Mouse (Mus musculus) neural tube, embryonic 14.5 days (tissue): ENCODE results near the gene Pgr15l. TPM values are rescaled to one million over a fixed set of nuclear protein-coding genes. Genes with fewer than 3 reads are reported as not detected.
A peak's percentile ranks its signal among the peaks of the same experiment; 100 is the strongest.

Experiments
- ATAC-seq: fragments of 200-750 bp; cut with Nextera tagmentation; 2 replicates; pipeline ENCODE4 v1.8.0; 2017; ENCODE audit warnings: low read depth, mild to moderate bottlenecking, moderate TSS enrichment, moderate library complexity
- H3K27ac ChIP-seq: fragments of 300-500 bp; sonication (generic); 2 replicates; pipeline ENCODE4 v1.5.1; 2014; ENCODE audit warnings: low read depth, mild to moderate bottlenecking, control low read depth, low read length, moderate library complexity, mixed read lengths
- H3K27me3 ChIP-seq: fragments of 300-500 bp; sonication (generic); 2 replicates; pipeline ENCODE4 v1.6.1; 2014; ENCODE audit warnings: low read length; ENCODE audit not compliant: control insufficient read depth, insufficient read depth
- H3K36me3 ChIP-seq: fragments of 300-500 bp; sonication (generic); 2 replicates; pipeline ENCODE4 v1.6.1; 2014; ENCODE audit warnings: low read length, mixed read lengths; ENCODE audit not compliant: control insufficient read depth, insufficient read depth
- H3K4me1 ChIP-seq: fragments of 300-500 bp; sonication (generic); 2 replicates; pipeline ENCODE4 v1.6.1; 2014; ENCODE audit warnings: low read length; ENCODE audit not compliant: control insufficient read depth, insufficient read depth
- H3K4me2 ChIP-seq: fragments of 300-500 bp; sonication (generic); 2 replicates; pipeline ENCODE4 v1.6.1; 2014; ENCODE audit warnings: mild to moderate bottlenecking, low read depth, low read length, control low read depth
- H3K4me3 ChIP-seq: fragments of 300-500 bp; sonication (generic); 2 replicates; pipeline ENCODE4 v1.5.1; 2014; ENCODE audit warnings: low read depth, low read length, control low read depth, mixed read lengths
- H3K9ac ChIP-seq: fragments of 300-500 bp; sonication (generic); replicated peaks from 2 replicates; pipeline ENCODE4 v1.6.1; 2014; ENCODE audit warnings: low read depth, mild to moderate bottlenecking, control low read depth, low read length, mixed read lengths
- H3K9me3 ChIP-seq: fragments of 300-500 bp; sonication (generic); 2 replicates; pipeline ENCODE4 v1.6.1; 2016; ENCODE audit warnings: low read length; ENCODE audit not compliant: control insufficient read depth
- WGBS: fragments of 180-500 bp; shearing (Covaris S2); extraction: QIAGEN DNeasy Blood & Tissue Kit; methylation state at CpG from one replicate; pipeline ENCODE4 v1.1.7; 2014; 5-methylcytosine and 5-hydroxymethylcytosine counted together
- polyA plus RNA-seq: library from polyadenylated mRNA; unstranded; fragments of >200 nt; fragmentation: Nextera tagmentation; extraction: Ambion mirVana; gene quantifications from 2 replicates; pipeline ENCODE4 v1.2.1, GENCODE M21; 2014

Gene Pgr15l
- polyA plus RNA-seq = 0.05 and 0.18 TPM in 2 replicates

GRCm38 (mm10) chrX:97072369-97072768, at the start of gene Pgr15l:
TSS of gene Pgr15l (plus strand) at chrX:97072596.
- Histone ChIP-seq H3K4me3 (no peak within 1 kb of the TSS), H3K4me1 (no peaks in the 10 kb centered on the region), H3K36me3 (no peaks in the 10 kb centered on the region), H3K9ac (no peak within 1 kb of the TSS), H3K27me3 (no peaks in the 10 kb centered on the region), H3K27ac (no peak within 1 kb of the TSS), H3K9me3 (no peaks in the 10 kb centered on the region), H3K4me2 (peak within 1 kb of the TSS; percentile 14; the same call in 1 of the 2 replicates)
- ATAC-seq = peak; percentile 56; the same call in 1 of the 2 replicates
- WGBS = 10% methylated on average over 20 of the region's 20 CpGs

- no peaks in the 10 kb centered on the region for H3K36me3 ChIP-seq
- H3K4me3 ChIP-seq = no peak overlapping the region
- H3K9me3 ChIP-seq = no peaks in the 10 kb centered on the region
- no peak overlapping the region for H3K4me2 ChIP-seq
- H3K27me3 ChIP-seq = no peaks in the 10 kb centered on the region
- ATAC-seq = no peak
- H3K27ac ChIP-seq = no peak overlapping the region
- no peaks in the 10 kb centered on the region for H3K4me1 ChIP-seq
- no peak overlapping the region for H3K9ac ChIP-seq
These were observed 44.9 kb upstream of the Pgr15l start for GRCm38 (mm10) chrX:97027540-97027939.

- WGBS = 9% methylated on average over 11 of the region's 11 CpGs
- H3K27me3 ChIP-seq = no peaks in the 10 kb centered on the region
- H3K36me3 ChIP-seq = no peaks in the 10 kb centered on the region
- no peaks in the 10 kb centered on the region for H3K9me3 ChIP-seq
- no peak overlapping the region for H3K4me3 ChIP-seq
- no peaks in the 10 kb centered on the region for H3K4me1 ChIP-seq
- H3K9ac ChIP-seq = no peak overlapping the region
- H3K4me2 ChIP-seq = no peak overlapping the region
- ATAC-seq = peak; percentile 99
- no peak overlapping the region for H3K27ac ChIP-seq
These were observed 2.6 kb upstream of the Pgr15l start for GRCm38 (mm10) chrX:97069816-97070215.
